Mouse (Mus musculus) pancreas, adult 10 weeks (tissue): ENCODE data around the gene Il1rapl2. TPM values are rescaled to one million over a fixed set of nuclear protein-coding genes. Genes with fewer than 3 reads are reported as not detected.

Source experiments
- polyA plus RNA-seq: library from polyadenylated mRNA; stranded (reverse); fragments of 350-450 nt; fragmentation: Illumina TruSeq; extraction: RNeasy Lipid Tissue Mini Kit (QIAGEN cat#74804); gene quantifications from one replicate; pipeline ENCODE4 v1.2.3, GENCODE M21; 2015; ENCODE audit warnings: low read depth, low replicate concordance; ENCODE audit not compliant: insufficient read depth

The Il1rapl2 gene
- polyA plus RNA-seq: not detected

DNA sequence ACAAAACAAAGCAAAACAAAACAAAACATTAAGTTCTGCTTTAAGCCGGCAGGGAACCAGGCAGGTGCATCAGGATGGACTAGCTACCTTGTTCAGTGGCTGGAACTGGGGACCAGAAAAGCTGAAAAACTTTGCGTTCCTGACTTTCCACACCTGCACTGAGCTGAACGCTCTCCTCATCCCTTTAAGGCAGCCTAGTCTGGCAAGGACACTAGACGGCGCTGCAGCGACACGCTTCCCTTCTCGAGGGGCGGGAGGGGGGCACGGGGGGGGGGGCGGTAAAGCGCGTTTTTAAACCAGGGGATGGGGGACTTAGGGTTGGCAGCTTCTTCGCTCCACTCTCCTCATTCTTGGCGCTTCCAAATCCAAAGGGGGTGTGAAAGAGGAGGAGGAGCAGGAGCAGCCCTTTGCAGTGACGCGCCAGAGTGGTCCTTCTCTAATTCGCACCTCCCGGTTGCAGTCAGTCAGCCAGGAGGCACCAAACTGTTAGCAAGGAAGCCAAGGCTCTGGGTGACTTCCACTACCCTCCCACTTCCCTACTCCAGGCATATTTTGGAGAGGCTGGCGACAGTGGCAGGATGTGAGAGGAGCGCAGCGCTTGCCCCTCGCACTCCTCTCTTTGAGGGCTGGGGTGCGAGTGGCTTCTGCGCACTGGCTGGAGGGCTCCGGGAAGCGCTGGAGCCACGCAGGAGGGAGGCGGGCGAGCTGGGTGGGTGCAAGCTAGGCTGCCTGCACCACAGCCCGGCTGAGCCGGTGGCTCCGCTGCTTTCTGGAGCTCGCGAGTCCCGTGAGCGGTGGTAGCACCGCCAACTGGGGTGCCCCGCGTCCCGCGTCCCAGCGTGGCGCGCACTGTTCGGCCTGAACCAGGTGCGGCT, at the start of gene Il1rapl2:
TSS of gene Il1rapl2 (plus strand) at position 288 of the 875 bp plus-strand sequence.

DNA sequence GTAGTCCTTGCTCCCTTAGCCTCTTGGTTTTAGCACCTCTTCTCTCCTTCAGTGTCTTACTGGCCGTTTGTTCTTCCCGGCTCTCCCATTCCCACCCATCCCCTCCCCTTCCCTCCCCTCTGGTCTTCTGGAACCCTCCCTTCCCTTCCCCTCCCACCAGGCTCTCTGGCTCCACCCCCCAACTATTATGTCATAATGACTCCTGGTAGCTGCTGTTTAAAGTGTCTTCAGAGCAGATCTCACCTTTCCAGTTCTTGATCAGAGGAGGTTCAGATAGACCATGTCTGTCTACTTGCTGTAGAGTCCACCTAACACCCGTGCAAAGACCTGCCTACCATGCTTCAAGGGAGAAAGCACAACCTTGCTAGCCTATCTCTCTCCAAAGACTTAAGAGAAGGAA, 639.1 kb downstream of the Il1rapl2 start, which contains the start of gene Tex13a:
TSS of gene Tex13a (minus strand) at position 101 of the 400 bp plus-strand sequence.

